Mouse (Mus musculus) spleen, adult 2 months (tissue): ENCODE results near the gene Sgca. TPM values are rescaled to one million over a fixed set of nuclear protein-coding genes. Genes with fewer than 3 reads are reported as not detected.
A peak's percentile ranks its signal among the peaks of the same experiment; 100 is the strongest.

Source experiments
- DNase-seq, 2 experiments: peaks; one replicate each; pipeline versions ENCODE4 v3.0.0 to v3.0.0-alpha.2; 2012 to 2021; ENCODE audit warnings: low spot score in 2 of 2, low read depth in 1 of 2
- H3K27ac ChIP-seq: fragments of 200-500 bp; 2 replicates; pipeline ENCODE4 v1.5.1; 2012; ENCODE audit warnings: low read length, inconsistent platforms; ENCODE audit not compliant: insufficient read depth
- H3K27me3 ChIP-seq: fragments of 200-500 bp; 2 replicates; pipeline ENCODE4 v1.6.1; 2012; ENCODE audit warnings: mild to moderate bottlenecking, moderate library complexity, low read length, inconsistent platforms; ENCODE audit not compliant: control insufficient read depth, insufficient read depth
- H3K36me3 ChIP-seq: fragments of 200-500 bp; 2 replicates; pipeline ENCODE4 v1.6.1; 2012; ENCODE audit warnings: mild to moderate bottlenecking, low read length, inconsistent platforms; ENCODE audit not compliant: control insufficient read depth, insufficient read depth
- H3K4me1 ChIP-seq: fragments of 200-500 bp; 2 replicates; pipeline ENCODE4 v1.6.1; 2011; ENCODE audit warnings: inconsistent platforms; ENCODE audit not compliant: control insufficient read depth, insufficient read depth, insufficient read length
- H3K4me3 ChIP-seq: fragments of 200-500 bp; 2 replicates; pipeline ENCODE4 v1.5.1; 2011; ENCODE audit warnings: mild to moderate bottlenecking, inconsistent platforms; ENCODE audit not compliant: insufficient read depth, insufficient read length; ENCODE audit errors: extremely low read depth
- CTCF ChIP-seq: fragments of 200-500 bp; IDR thresholded peaks from 2 replicates; pipeline ENCODE4 v1.5.1; 2011; ENCODE audit warnings: mild to moderate bottlenecking, inconsistent platforms; ENCODE audit not compliant: insufficient read depth, insufficient read length, insufficient replicate concordance; ENCODE audit errors: extremely low read depth
- POLR2A ChIP-seq: fragments of 200-500 bp; IDR thresholded peaks from 2 replicates; pipeline ENCODE4 v1.6.1; 2011; ENCODE audit warnings: low read depth, low read length, inconsistent platforms
- WGBS: fragments of 180-500 bp; shearing (Covaris S2); methylation state at CpG from one replicate; pipeline ENCODE4 v1.1.7; 2018; 5-methylcytosine and 5-hydroxymethylcytosine counted together
- polyA plus RNA-seq: library from polyadenylated mRNA; depleted of rRNA; stranded (reverse); fragments of >200 nt; gene quantifications from 2 replicates; pipeline ENCODE4 v1.2.3, GENCODE M21; 2012

Sgca gene
- polyA plus RNA-seq, 1 experiment = 1.5 TPM

GRCm38 (mm10) chr11:95008661-95009628 lies 32.8 kb upstream of the Sgca start:
- WGBS = 27% methylated on average over 15 of the region's 15 CpGs
- Histone ChIP-seq H3K36me3 (peaks cover 8% of the 10 kb centered on the region), H3K4me3 (peak overlapping the region; percentile 59), H3K27me3 (peaks cover 10% of the 10 kb centered on the region), H3K27ac (0 out of 2 replicates have a peak overlapping the region, but pooled peaks have one; percentile 17), H3K4me1 (peaks cover 16% of the 10 kb centered on the region; the same call in 1 of the 2 replicates)
- DNase-seq = no peak
- TF ChIP-seq CTCF (no peak), POLR2A (no peak)

- Histone ChIP-seq H3K4me1 (peaks cover 16% of the 10 kb centered on the region; the same call in 1 of the 2 replicates), H3K27me3 (peaks cover 10% of the 10 kb centered on the region), H3K4me3 (no peak overlapping the region), H3K36me3 (peaks cover 11% of the 10 kb centered on the region), H3K27ac (no peak overlapping the region)
- 16% methylated on average over 3 of the region's 3 CpGs for WGBS
- DNase-seq = no peak
- TF ChIP-seq CTCF (no peak), POLR2A (no peak)
Measured at GRCm38 (mm10) chr11:95007418-95007817, 31.3 kb upstream of the Sgca start.

- TF ChIP-seq POLR2A (no peak; the same call in 1 of the 2 replicates), CTCF (no peak)
- peak overlapping the region; percentile 57 for H3K4me3 ChIP-seq
- H3K4me1 ChIP-seq = peaks cover 16% of the 10 kb centered on the region; the same call in 1 of the 2 replicates
- peaks cover 10% of the 10 kb centered on the region for H3K27me3 ChIP-seq
- DNase-seq = peak in 1 of 2 experiments; percentile 83
- H3K36me3 ChIP-seq = peaks cover 18% of the 10 kb centered on the region
- H3K27ac ChIP-seq = no peak overlapping the region
- WGBS = 2% methylated on average over 27 of the region's 27 CpGs
Measured at GRCm38 (mm10) chr11:95006525-95007219, 30.5 kb upstream of the Sgca start.

GRCm38 (mm10) chr11:95006038-95006437 lies 29.9 kb upstream of the Sgca start:
- Histone ChIP-seq H3K4me1 (peaks cover 18% of the 10 kb centered on the region; the same call in 1 of the 2 replicates), H3K36me3 (peaks cover 20% of the 10 kb centered on the region), H3K27ac (no peak overlapping the region), H3K27me3 (peaks cover 10% of the 10 kb centered on the region), H3K4me3 (no peak overlapping the region)
- DNase-seq = no peak
- 50% methylated on average over 4 of the region's 4 CpGs for WGBS
- TF ChIP-seq CTCF (no peak), POLR2A (no peak)

GRCm38 (mm10) chr11:95004937-95005198 lies 28.7 kb upstream of the Sgca start:
- Histone ChIP-seq H3K27ac (no peak overlapping the region), H3K4me3 (no peak overlapping the region), H3K36me3 (peaks cover 22% of the 10 kb centered on the region), H3K4me1 (peaks cover 29% of the 10 kb centered on the region; the same call in 1 of the 2 replicates), H3K27me3 (peaks cover 4% of the 10 kb centered on the region; the same call in 1 of the 2 replicates)
- 78% methylated on average over 6 of the region's 6 CpGs for WGBS
- DNase-seq = no peak
- no peak for TF ChIP-seq POLR2A
- no peak for TF ChIP-seq CTCF

- TF ChIP-seq POLR2A = no peak
- TF ChIP-seq CTCF = no peak
- H3K27me3 ChIP-seq = no peaks in the 10 kb centered on the region; the same call in 1 of the 2 replicates
- H3K36me3 ChIP-seq = peaks cover 22% of the 10 kb centered on the region
- H3K4me1 ChIP-seq = peaks cover 26% of the 10 kb centered on the region; the same call in 1 of the 2 replicates
- 93% methylated on average over 12 of the region's 12 CpGs for WGBS
- no peak overlapping the region for H3K27ac ChIP-seq
- H3K4me3 ChIP-seq = no peak overlapping the region
- no peak for DNase-seq
Measured at GRCm38 (mm10) chr11:95004136-95004936, 28.2 kb upstream of the Sgca start.
